Mouse (Mus musculus) spleen, adult 2 months (tissue): Measurements from ENCODE around the gene Eml2.

ENCODE experiments used
- CTCF ChIP-seq: fragments of 200-500 bp; IDR thresholded peaks from 2 replicates; pipeline ENCODE4 v1.5.1; 2011; ENCODE audit warnings: mild to moderate bottlenecking, inconsistent platforms; ENCODE audit not compliant: insufficient read depth, insufficient read length, insufficient replicate concordance; ENCODE audit errors: extremely low read depth
- POLR2A ChIP-seq: fragments of 200-500 bp; IDR thresholded peaks from 2 replicates; pipeline ENCODE4 v1.6.1; 2011; ENCODE audit warnings: low read depth, low read length, inconsistent platforms

DNA sequence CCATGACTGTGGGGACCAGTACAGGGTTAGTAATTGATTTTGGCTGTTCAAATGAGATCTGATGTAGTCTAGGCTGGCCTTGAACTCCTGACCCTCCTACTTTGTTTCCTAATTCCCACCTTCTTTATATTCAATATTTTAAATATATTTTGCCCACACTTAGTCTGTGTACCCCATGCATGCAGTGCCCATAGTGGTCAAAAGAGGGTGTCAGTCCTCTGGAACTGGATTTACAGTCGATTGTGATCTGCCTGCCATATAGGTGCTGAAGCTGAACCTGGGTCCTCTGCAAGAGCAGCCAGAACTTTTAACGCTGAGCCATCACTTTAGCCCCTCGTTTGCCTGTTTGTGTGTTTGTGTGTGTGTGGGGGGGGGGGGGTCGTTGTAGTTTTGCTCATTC lies 45.6 kb upstream of the Eml2 start:
- TF ChIP-seq POLR2A (no peak), CTCF (no peak)
